Mouse (Mus musculus): ENCODE data around the gene Mt4. TPM values are rescaled to one million over a fixed set of nuclear protein-coding genes. Genes with fewer than 3 reads are reported as not detected.
A peak's percentile ranks its signal among the peaks of the same experiment; 100 is the strongest.

Gene Mt4
- polyA plus RNA-seq, 1 experiment from 2014 or later, result not detected

DNA sequence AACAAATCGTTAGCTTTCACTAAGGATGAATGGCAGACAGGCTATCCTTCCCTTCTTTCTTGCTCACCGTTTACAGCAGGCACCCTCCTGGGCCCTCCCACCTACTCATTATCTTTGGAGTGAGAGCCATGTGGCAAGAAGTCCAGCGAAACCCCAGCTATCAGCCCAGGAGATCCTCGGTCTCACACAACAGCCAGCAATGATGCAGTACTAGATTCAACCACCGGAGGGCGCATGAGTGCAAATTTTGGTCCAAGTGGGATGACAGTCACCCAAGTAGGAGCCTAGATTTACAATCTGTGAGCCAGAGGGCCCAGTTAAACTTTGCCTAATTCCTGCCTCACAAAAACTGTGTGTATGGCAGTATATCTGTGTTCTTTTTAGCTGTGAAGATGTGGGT, 30.2 kb downstream of the Mt4 start:
- DNase-seq (ENCODE audit: low spot score) (peak; percentile 85), ATAC-seq (replicated peaks; ENCODE audit: low FRiP score, low read depth) (peak; percentile 63; the same call in 1 of the 2 replicates)
- no peaks in the 10 kb centered on the region for H3K27me3 ChIP-seq (ENCODE audit: insufficient read depth, low read length)
- H3K9ac ChIP-seq (ENCODE audit: low read depth, low read length), result peak overlapping the region; percentile 24; the same call in 1 of the 2 replicates
- no peaks in the 10 kb centered on the region for H3K9me3 ChIP-seq (replicated peaks; ENCODE audit: low read length)
- TF ChIP-seq CTCF (IDR thresholded peaks at IDR 0.05; ENCODE audit: low read depth), result peak; percentile 97
- H3K4me2 ChIP-seq (ENCODE audit: low read length), result no peak overlapping the region
- peaks cover 12% of the 10 kb centered on the region for H3K4me1 ChIP-seq (replicated peaks; ENCODE audit: insufficient read depth, low read length)
- H3K4me3 ChIP-seq (replicated peaks; ENCODE audit: low read depth, low read length), result no peak overlapping the region
- 3% methylated on average over 6 of the region's 6 CpGs for WGBS
- no peak overlapping the region for H3K27ac ChIP-seq
- H3K36me3 ChIP-seq (ENCODE audit: insufficient read depth, low read length), result no peaks in the 10 kb centered on the region

DNA sequence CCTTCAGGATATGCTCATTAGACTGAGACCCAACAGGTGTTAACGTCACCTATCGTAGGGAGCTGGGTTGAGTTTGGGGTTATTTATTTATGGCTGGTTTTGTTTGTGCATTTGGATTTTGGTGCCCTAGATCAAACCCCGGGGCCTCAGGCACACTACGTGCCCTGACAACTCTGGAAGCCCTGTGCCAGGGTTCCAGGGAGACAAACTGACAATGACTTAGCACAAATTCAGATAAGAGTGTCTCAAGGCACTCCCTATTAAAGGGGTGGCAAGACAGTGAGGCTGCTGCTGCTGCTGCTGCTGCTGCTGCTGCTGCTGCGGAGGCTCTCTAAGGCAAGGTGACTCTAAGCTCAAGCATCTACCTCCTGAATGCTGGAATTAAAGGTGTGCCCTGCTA, 32.5 kb downstream of the Mt4 start:
- DNase-seq (ENCODE audit: low spot score), result no peak
- no peak overlapping the region for H3K4me2 ChIP-seq (ENCODE audit: low read length)
- ATAC-seq (replicated peaks; ENCODE audit: low FRiP score, low read depth), result no peak
- no peaks in the 10 kb centered on the region for H3K27me3 ChIP-seq (ENCODE audit: insufficient read depth, low read length)
- peaks cover 12% of the 10 kb centered on the region for H3K4me1 ChIP-seq (replicated peaks; ENCODE audit: insufficient read depth, low read length)
- H3K9ac ChIP-seq (ENCODE audit: low read depth, low read length), result no peak overlapping the region
- 89% methylated on average over 5 of the region's 5 CpGs for WGBS
- no peaks in the 10 kb centered on the region for H3K36me3 ChIP-seq (ENCODE audit: insufficient read depth, low read length)
- TF ChIP-seq CTCF (IDR thresholded peaks at IDR 0.05; ENCODE audit: low read depth), result no peak
- H3K27ac ChIP-seq, result no peak overlapping the region
- no peak overlapping the region for H3K4me3 ChIP-seq (replicated peaks; ENCODE audit: low read depth, low read length)
- no peaks in the 10 kb centered on the region for H3K9me3 ChIP-seq (replicated peaks; ENCODE audit: low read length)

DNA sequence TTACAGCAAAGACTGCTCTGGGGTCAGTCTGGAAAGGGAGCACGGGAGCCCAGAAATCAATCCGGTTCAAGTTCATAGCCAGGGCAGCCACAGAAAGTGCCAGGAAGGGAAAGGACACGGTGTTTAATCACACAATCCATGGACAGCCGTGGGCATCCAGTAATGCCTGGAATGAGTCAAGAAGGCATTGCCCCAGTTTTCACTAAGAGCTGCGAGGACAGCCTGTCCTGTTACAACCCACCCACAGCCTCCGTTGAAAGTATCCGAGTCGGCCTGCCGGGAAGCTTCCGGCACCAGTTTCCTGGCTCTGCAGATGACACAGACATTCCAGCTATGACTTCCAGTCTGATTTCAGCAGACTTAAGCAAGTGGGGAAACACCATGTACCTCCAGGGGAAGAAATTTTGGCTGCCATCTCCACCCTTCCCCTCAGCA, 34.3 kb downstream of the Mt4 start:
- WGBS, result 24% methylated on average over 10 of the region's 10 CpGs
- Histone ChIP-seq H3K4me3 (replicated peaks; ENCODE audit: low read depth, low read length) (no peak overlapping the region), H3K4me1 (replicated peaks; ENCODE audit: insufficient read depth, low read length) (peaks cover 12% of the 10 kb centered on the region), H3K9me3 (replicated peaks; ENCODE audit: low read length) (no peaks in the 10 kb centered on the region), H3K27ac (peak overlapping the region; percentile 0; the same call in 1 of the 2 replicates), H3K27me3 (ENCODE audit: insufficient read depth, low read length) (no peaks in the 10 kb centered on the region), H3K4me2 (ENCODE audit: low read length) (peak overlapping the region; percentile 77), H3K9ac (ENCODE audit: low read depth, low read length) (no peak overlapping the region), H3K36me3 (ENCODE audit: insufficient read depth, low read length) (no peaks in the 10 kb centered on the region)
- ATAC-seq (replicated peaks; ENCODE audit: low FRiP score, low read depth), result no peak
- peak; percentile 66 for DNase-seq (ENCODE audit: low spot score)
- TF ChIP-seq CTCF (IDR thresholded peaks at IDR 0.05; ENCODE audit: low read depth), result no peak

DNA sequence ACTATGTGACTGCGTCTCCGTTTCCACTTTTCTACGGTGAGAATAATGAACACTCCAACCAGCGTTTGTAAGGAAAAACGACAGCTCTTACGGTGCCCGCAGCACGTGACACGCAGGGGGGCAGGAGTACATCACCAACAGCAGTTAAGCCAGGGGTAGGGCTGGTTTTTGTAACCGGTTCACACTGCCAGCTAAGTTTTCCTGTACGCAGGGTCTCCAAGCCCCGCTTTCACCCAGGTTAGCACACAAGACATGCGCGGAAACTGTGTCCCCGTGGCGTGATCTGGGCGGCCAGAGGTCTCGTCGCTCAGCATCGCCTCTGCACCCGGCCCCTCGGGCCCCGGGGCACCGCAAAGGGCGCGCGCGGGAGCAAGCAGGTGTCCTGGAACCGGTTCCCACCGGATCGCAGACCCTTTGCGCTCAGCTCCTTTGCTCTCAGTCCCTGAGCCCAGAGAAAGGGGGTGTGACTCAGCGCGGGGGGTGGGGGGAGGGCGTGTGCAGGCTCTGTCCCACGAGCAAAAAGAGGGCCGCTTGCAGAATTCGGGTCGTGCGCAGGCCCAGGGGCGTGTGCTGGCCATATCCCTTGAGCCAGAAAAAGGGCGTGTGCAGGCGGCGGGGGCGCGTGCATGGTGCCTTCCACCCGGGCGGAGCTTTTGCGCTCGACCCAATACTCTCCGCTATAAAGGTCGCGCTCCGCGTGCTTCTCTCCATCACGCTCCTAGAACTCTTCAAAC, 35.2 kb downstream of the Mt4 start, which contains the start of gene Mt2:
Gene Mt2, plus strand, starts transcription at position 590 of the 734 bp plus-strand sequence.
- peak within 1 kb of the TSS; percentile 10 for H3K27ac ChIP-seq
- under 1% methylated on average over 54 of the region's 56 CpGs for WGBS

DNA sequence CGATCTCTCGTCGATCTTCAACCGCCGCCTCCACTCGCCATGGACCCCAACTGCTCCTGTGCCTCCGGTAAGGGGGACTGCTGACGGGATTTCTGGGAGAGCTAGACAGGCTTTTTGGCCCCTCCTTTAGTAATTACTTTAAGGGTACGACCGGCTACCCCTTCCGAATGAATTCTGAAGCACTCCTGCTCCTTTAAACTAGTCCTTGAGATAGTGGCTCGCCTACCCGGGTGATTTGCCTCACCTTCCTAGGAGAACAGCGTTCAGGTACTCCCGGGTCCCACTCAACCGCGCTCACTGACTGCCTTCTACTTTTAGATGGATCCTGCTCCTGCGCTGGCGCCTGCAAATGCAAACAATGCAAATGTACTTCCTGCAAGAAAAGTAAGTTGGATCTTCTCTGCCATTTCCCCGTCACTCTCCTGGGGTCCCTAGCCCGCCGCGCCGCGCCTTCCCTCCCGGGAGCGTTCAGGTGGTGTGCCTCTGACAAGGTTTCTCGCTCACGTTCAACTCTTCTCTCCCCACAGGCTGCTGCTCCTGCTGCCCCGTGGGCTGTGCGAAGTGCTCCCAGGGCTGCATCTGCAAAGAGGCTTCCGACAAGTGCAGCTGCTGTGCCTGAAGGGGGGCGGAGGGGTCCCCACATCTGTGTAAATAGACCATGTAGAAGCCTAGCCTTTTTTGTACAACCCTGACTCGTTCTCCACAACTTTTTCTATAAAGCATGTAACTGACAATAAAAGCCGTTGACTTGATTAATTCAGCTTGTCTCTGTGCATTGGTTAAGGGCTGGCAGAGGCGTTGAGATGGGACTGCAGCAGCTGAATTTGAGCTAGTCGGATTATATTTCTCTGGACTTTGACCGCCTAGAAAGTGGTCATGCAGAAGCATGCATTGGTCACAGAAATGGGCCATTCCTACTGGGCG, 36.1 kb downstream of the Mt4 start:
- Histone ChIP-seq H3K36me3 (ENCODE audit: insufficient read depth, low read length) (no peaks in the 10 kb centered on the region), H3K4me3 (replicated peaks; ENCODE audit: low read depth, low read length) (peak overlapping the region; percentile 23), H3K27me3 (ENCODE audit: insufficient read depth, low read length) (no peaks in the 10 kb centered on the region), H3K4me1 (replicated peaks; ENCODE audit: insufficient read depth, low read length) (peaks cover 12% of the 10 kb centered on the region), H3K4me2 (ENCODE audit: low read length) (peak overlapping the region; percentile 77), H3K9ac (ENCODE audit: low read depth, low read length) (peak overlapping the region; percentile 6), H3K9me3 (replicated peaks; ENCODE audit: low read length) (no peaks in the 10 kb centered on the region), H3K27ac (peak overlapping the region; percentile 10; the same call in 1 of the 2 replicates)
- WGBS, result under 1% methylated on average over 39 of the region's 39 CpGs
- DNase-seq (ENCODE audit: low spot score) (no peak), ATAC-seq (replicated peaks; ENCODE audit: low FRiP score, low read depth) (no peak)
- no peak for TF ChIP-seq CTCF (IDR thresholded peaks at IDR 0.05; ENCODE audit: low read depth)

More for the DNA sequence above, 35.2 kb downstream of the Mt4 start, which contains the start of gene Mt2:
- TF ChIP-seq CTCF (IDR thresholded peaks at IDR 0.05; ENCODE audit: low read depth), result no peak
- DNase-seq (ENCODE audit: low spot score) (peak; percentile 70), ATAC-seq (replicated peaks; ENCODE audit: low FRiP score, low read depth) (peak; percentile 79)
- Histone ChIP-seq H3K9ac (ENCODE audit: low read depth, low read length) (peak within 1 kb of the TSS; percentile 6), H3K9me3 (replicated peaks; ENCODE audit: low read length) (no peaks in the 10 kb centered on the region), H3K4me1 (replicated peaks; ENCODE audit: insufficient read depth, low read length) (peaks cover 12% of the 10 kb centered on the region), H3K4me2 (ENCODE audit: low read length) (peak within 1 kb of the TSS; percentile 77), H3K27me3 (ENCODE audit: insufficient read depth, low read length) (no peaks in the 10 kb centered on the region), H3K36me3 (ENCODE audit: insufficient read depth, low read length) (no peaks in the 10 kb centered on the region), H3K4me3 (replicated peaks; ENCODE audit: low read depth, low read length) (peak within 1 kb of the TSS; percentile 23)

DNA sequence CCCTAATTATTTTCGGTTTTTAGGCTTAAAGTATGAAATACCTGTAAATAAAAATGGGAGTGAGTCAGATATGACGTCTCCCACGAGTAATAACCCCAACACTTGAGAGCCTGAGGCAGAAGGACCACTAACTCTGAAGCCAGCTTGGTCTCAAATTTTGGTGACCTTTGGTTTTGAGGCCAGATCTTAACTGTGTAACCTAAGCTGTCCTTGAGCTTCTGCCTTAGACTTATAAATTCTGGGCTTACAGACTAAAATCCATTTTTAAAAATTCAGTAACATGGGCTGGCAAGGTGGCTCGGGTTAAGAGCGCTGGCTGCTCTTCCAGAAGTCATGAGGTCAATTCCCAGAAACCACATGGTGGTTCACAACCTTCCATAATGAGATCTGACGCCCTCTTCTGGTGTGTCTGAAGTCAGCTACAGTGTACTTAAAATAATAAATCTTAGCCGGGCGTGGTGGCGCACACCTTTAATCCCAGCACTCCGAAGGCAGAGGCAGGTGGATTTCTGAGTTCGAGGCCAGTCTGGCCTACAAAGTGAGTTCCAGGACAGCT, 36.9 kb downstream of the Mt4 start:
- no peaks in the 10 kb centered on the region for H3K27me3 ChIP-seq (ENCODE audit: insufficient read depth, low read length)
- H3K9ac ChIP-seq (ENCODE audit: low read depth, low read length), result no peak overlapping the region
- H3K27ac ChIP-seq, result no peak overlapping the region
- ATAC-seq (replicated peaks; ENCODE audit: low FRiP score, low read depth) (no peak), DNase-seq (ENCODE audit: low spot score) (no peak)
- no peak overlapping the region for H3K4me3 ChIP-seq (replicated peaks; ENCODE audit: low read depth, low read length)
- H3K9me3 ChIP-seq (replicated peaks; ENCODE audit: low read length), result no peaks in the 10 kb centered on the region
- WGBS, result 54% methylated on average over 11 of the region's 11 CpGs
- H3K36me3 ChIP-seq (ENCODE audit: insufficient read depth, low read length), result no peaks in the 10 kb centered on the region
- peaks cover 12% of the 10 kb centered on the region for H3K4me1 ChIP-seq (replicated peaks; ENCODE audit: insufficient read depth, low read length)
- TF ChIP-seq CTCF (IDR thresholded peaks at IDR 0.05; ENCODE audit: low read depth), result 0 out of 2 replicates have a peak, but pooled peaks have one; percentile 7
- no peak overlapping the region for H3K4me2 ChIP-seq (ENCODE audit: low read length)
